Mouse (Mus musculus): Measurements from ENCODE around the gene Tut7. TPM values are rescaled to one million over a fixed set of nuclear protein-coding genes. Genes with fewer than 3 reads are reported as not detected.

Gene Tut7
- polyA plus RNA-seq (2014; fragmentation: Illumina TruSeq; extraction: RNeasy Lipid Tissue Mini Kit (QIAGEN cat#74804); ENCODE audit: low read depth, low replicate concordance), result 101 TPM

GRCm38 (mm10) chr13:59822507-59823462, at the start of gene Tut7:
Gene Tut7 (minus strand): TSS chr13:59823147.

GRCm38 (mm10) chr13:59782145-59782544, 40.8 kb downstream of the Tut7 start, which contains the start of gene Gm49354:
Gene Gm49354 (minus strand): TSS chr13:59782245.

GRCm38 (mm10) chr13:59769296-59770163, 53.4 kb downstream of the Tut7 start, which contains the start of gene Isca1:
Gene Isca1 (minus strand): TSS chr13:59769810.

GRCm38 (mm10) chr13:59746711-59747110, 76.2 kb downstream of the Tut7 start, which contains the start of gene 1700014D04Rik:
Gene 1700014D04Rik (minus strand): TSS chr13:59746752.

GRCm38 (mm10) chr13:59731652-59732051, 91.3 kb downstream of the Tut7 start, which contains the start of gene Spata31d1d:
Gene Spata31d1d (minus strand): TSS chr13:59731752.

Other genes with a start within 250 kb of the Tut7 start
- gene Agtpbp1, start 237.9 kb downstream of the Tut7 start, polyA plus RNA-seq (2014; fragmentation: Illumina TruSeq; extraction: RNeasy Lipid Tissue Mini Kit (QIAGEN cat#74804); ENCODE audit: low read depth, low replicate concordance), result 51.1 TPM
- gene Naa35, start 237.9 kb downstream of the Tut7 start, polyA plus RNA-seq (2014; fragmentation: Illumina TruSeq; extraction: RNeasy Lipid Tissue Mini Kit (QIAGEN cat#74804); ENCODE audit: low read depth, low replicate concordance), result 118 TPM
- 9.6 TPM for gene Golm1, start 147.3 kb downstream of the Tut7 start, polyA plus RNA-seq (2014; fragmentation: Illumina TruSeq; extraction: RNeasy Lipid Tissue Mini Kit (QIAGEN cat#74804); ENCODE audit: low read depth, low replicate concordance)
- not detected for gene 4921517D22Rik, start 129.0 kb downstream of the Tut7 start, polyA plus RNA-seq (2014; fragmentation: Illumina TruSeq; extraction: RNeasy Lipid Tissue Mini Kit (QIAGEN cat#74804); ENCODE audit: low read depth, low replicate concordance)
- gene Spata31d1a, start 112.8 kb downstream of the Tut7 start, polyA plus RNA-seq (2014; fragmentation: Illumina TruSeq; extraction: RNeasy Lipid Tissue Mini Kit (QIAGEN cat#74804); ENCODE audit: low read depth, low replicate concordance), result not detected
- gene Spata31d1b, start 110.9 kb downstream of the Tut7 start, polyA plus RNA-seq (2014; fragmentation: Illumina TruSeq; extraction: RNeasy Lipid Tissue Mini Kit (QIAGEN cat#74804); ENCODE audit: low read depth, low replicate concordance), result not detected
- not detected for gene Spata31d1d, start 91.4 kb downstream of the Tut7 start, polyA plus RNA-seq (2014; fragmentation: Illumina TruSeq; extraction: RNeasy Lipid Tissue Mini Kit (QIAGEN cat#74804); ENCODE audit: low read depth, low replicate concordance)
- not detected for gene 1700014D04Rik, start 76.4 kb downstream of the Tut7 start, polyA plus RNA-seq (2014; fragmentation: Illumina TruSeq; extraction: RNeasy Lipid Tissue Mini Kit (QIAGEN cat#74804); ENCODE audit: low read depth, low replicate concordance)
- gene Isca1, start 53.3 kb downstream of the Tut7 start, polyA plus RNA-seq (2014; fragmentation: Illumina TruSeq; extraction: RNeasy Lipid Tissue Mini Kit (QIAGEN cat#74804); ENCODE audit: low read depth, low replicate concordance), result 138 TPM
- not detected for gene Gm49354, start 40.9 kb downstream of the Tut7 start, polyA plus RNA-seq (2014; fragmentation: Illumina TruSeq; extraction: RNeasy Lipid Tissue Mini Kit (QIAGEN cat#74804); ENCODE audit: low read depth, low replicate concordance)

All from kidney, adult 10 weeks (tissue).